Mouse (Mus musculus) lung, adult 2 months (tissue): ENCODE data around the gene Tead3.

Experiments used
- CTCF ChIP-seq: fragments of 200-500 bp; IDR thresholded peaks from 2 replicates; pipeline ENCODE4 v1.5.1; 2011; ENCODE audit warnings: mild to moderate bottlenecking, low read length, control low read depth; ENCODE audit not compliant: insufficient read depth
- POLR2A ChIP-seq: fragments of 200-500 bp; IDR thresholded peaks from 2 replicates; pipeline ENCODE4 v1.6.1; 2011; ENCODE audit warnings: low read depth, mild to moderate bottlenecking, control low read depth, low read length, borderline replicate concordance; ENCODE audit errors: extremely low read depth

- TF ChIP-seq CTCF, result no peak
- no peak for TF ChIP-seq POLR2A
These were observed 34.1 kb downstream of the Tead3 start for GRCm38 (mm10) chr17:28316476-28316875.
